Mouse (Mus musculus): ENCODE results near the gene Gmcl1. TPM values are rescaled to one million over a fixed set of nuclear protein-coding genes. Genes with fewer than 3 reads are reported as not detected.
A peak's percentile ranks its signal among the peaks of the same experiment; 100 is the strongest.

Gene Gmcl1
- polyA plus RNA-seq (2012; rRNA removed): 11.7 and 20.5 TPM in 2 replicates

GRCm38 (mm10) chr6:86733183-86733876, at the start of gene Gmcl1:
Gmcl1 (minus strand) TSS chr6:86733383.
- Histone ChIP-seq H3K4me1 (ENCODE audit: control insufficient read depth, insufficient read depth, insufficient read length, low read length) (no peaks in the 10 kb centered on the region), H3K36me3 (ENCODE audit: control insufficient read depth, insufficient read depth, low read length) (peaks cover 10% of the 10 kb centered on the region), H3K27me3 (ENCODE audit: control insufficient read depth, insufficient read depth, low read length) (no peaks in the 10 kb centered on the region), H3K4me3 (ENCODE audit: low read depth, low read length) (peak within 1 kb of the TSS; percentile 83), H3K27ac (ENCODE audit: insufficient read depth, low read depth, low read length) (peak within 1 kb of the TSS; percentile 51)
- peak; percentile 77 for TF ChIP-seq POLR2A (IDR thresholded peaks at IDR 0.05; ENCODE audit: low read depth, low read length)
- 0 out of 2 replicates have a peak, but pooled peaks have one; percentile 12 for TF ChIP-seq CTCF (IDR thresholded peaks at IDR 0.05; ENCODE audit: extremely low read depth, insufficient read length, insufficient replicate concordance, low read depth, low read length)
- under 1% methylated on average over 59 of the region's 59 CpGs for WGBS

GRCm38 (mm10) chr6:86782342-86782741, 49.2 kb upstream of the Gmcl1 start:
- TF ChIP-seq POLR2A (IDR thresholded peaks at IDR 0.05; ENCODE audit: low read depth, low read length) (no peak), CTCF (IDR thresholded peaks at IDR 0.05; ENCODE audit: extremely low read depth, insufficient read length, insufficient replicate concordance, low read depth, low read length) (no peak)
- Histone ChIP-seq H3K36me3 (ENCODE audit: control insufficient read depth, insufficient read depth, low read length) (peaks cover 11% of the 10 kb centered on the region), H3K27ac (ENCODE audit: insufficient read depth, low read depth, low read length) (no peak overlapping the region), H3K4me3 (ENCODE audit: low read depth, low read length) (no peak overlapping the region), H3K27me3 (ENCODE audit: control insufficient read depth, insufficient read depth, low read length) (no peaks in the 10 kb centered on the region), H3K4me1 (ENCODE audit: control insufficient read depth, insufficient read depth, insufficient read length, low read length) (peaks cover 3% of the 10 kb centered on the region)
- 39% methylated on average over 2 of the region's 3 CpGs for WGBS

GRCm38 (mm10) chr6:86781361-86781957, 48.3 kb upstream of the Gmcl1 start:
- TF ChIP-seq CTCF (IDR thresholded peaks at IDR 0.05; ENCODE audit: extremely low read depth, insufficient read length, insufficient replicate concordance, low read depth, low read length) (no peak), POLR2A (IDR thresholded peaks at IDR 0.05; ENCODE audit: low read depth, low read length) (no peak)
- H3K36me3 ChIP-seq (ENCODE audit: control insufficient read depth, insufficient read depth, low read length): peaks cover 9% of the 10 kb centered on the region
- WGBS: 47% methylated on average over 2 of the region's 2 CpGs

GRCm38 (mm10) chr6:86778910-86779594, 45.9 kb upstream of the Gmcl1 start:
- no peaks in the 10 kb centered on the region for H3K27me3 ChIP-seq (ENCODE audit: control insufficient read depth, insufficient read depth, low read length)
- TF ChIP-seq POLR2A (IDR thresholded peaks at IDR 0.05; ENCODE audit: low read depth, low read length) (no peak), CTCF (IDR thresholded peaks at IDR 0.05; ENCODE audit: extremely low read depth, insufficient read length, insufficient replicate concordance, low read depth, low read length) (no peak)
- peaks cover 5% of the 10 kb centered on the region; the same call in 1 of the 2 replicates for H3K36me3 ChIP-seq (ENCODE audit: control insufficient read depth, insufficient read depth, low read length)
- H3K27ac ChIP-seq (ENCODE audit: insufficient read depth, low read depth, low read length): no peak overlapping the region
- H3K4me1 ChIP-seq (ENCODE audit: control insufficient read depth, insufficient read depth, insufficient read length, low read length): peaks cover 11% of the 10 kb centered on the region
- no peak overlapping the region for H3K4me3 ChIP-seq (ENCODE audit: low read depth, low read length)
- WGBS: 91% methylated on average over 10 of the region's 10 CpGs

More at GRCm38 (mm10) chr6:86781361-86781957, 48.3 kb upstream of the Gmcl1 start:
- Histone ChIP-seq H3K27me3 (ENCODE audit: control insufficient read depth, insufficient read depth, low read length) (no peaks in the 10 kb centered on the region), H3K27ac (ENCODE audit: insufficient read depth, low read depth, low read length) (no peak overlapping the region), H3K4me3 (ENCODE audit: low read depth, low read length) (no peak overlapping the region), H3K4me1 (ENCODE audit: control insufficient read depth, insufficient read depth, insufficient read length, low read length) (peaks cover 6% of the 10 kb centered on the region)

GRCm38 (mm10) chr6:86777181-86777580, 44.0 kb upstream of the Gmcl1 start:
- Histone ChIP-seq H3K27ac (ENCODE audit: insufficient read depth, low read depth, low read length) (0 out of 2 replicates have a peak overlapping the region, but pooled peaks have one; percentile 20), H3K4me1 (ENCODE audit: control insufficient read depth, insufficient read depth, insufficient read length, low read length) (peaks cover 13% of the 10 kb centered on the region), H3K27me3 (ENCODE audit: control insufficient read depth, insufficient read depth, low read length) (no peaks in the 10 kb centered on the region), H3K36me3 (ENCODE audit: control insufficient read depth, insufficient read depth, low read length) (peaks cover 11% of the 10 kb centered on the region), H3K4me3 (ENCODE audit: low read depth, low read length) (no peak overlapping the region)
- WGBS: 34% methylated on average over 3 of the region's 3 CpGs
- no peak for TF ChIP-seq POLR2A (IDR thresholded peaks at IDR 0.05; ENCODE audit: low read depth, low read length)
- TF ChIP-seq CTCF (IDR thresholded peaks at IDR 0.05; ENCODE audit: extremely low read depth, insufficient read length, insufficient replicate concordance, low read depth, low read length): no peak

GRCm38 (mm10) chr6:86776706-86777071, 43.5 kb upstream of the Gmcl1 start:
- Histone ChIP-seq H3K4me1 (ENCODE audit: control insufficient read depth, insufficient read depth, insufficient read length, low read length) (peaks cover 13% of the 10 kb centered on the region), H3K4me3 (ENCODE audit: low read depth, low read length) (no peak overlapping the region), H3K36me3 (ENCODE audit: control insufficient read depth, insufficient read depth, low read length) (peaks cover 13% of the 10 kb centered on the region), H3K27ac (ENCODE audit: insufficient read depth, low read depth, low read length) (0 out of 2 replicates have a peak overlapping the region, but pooled peaks have one; percentile 20), H3K27me3 (ENCODE audit: control insufficient read depth, insufficient read depth, low read length) (no peaks in the 10 kb centered on the region)
- TF ChIP-seq CTCF (IDR thresholded peaks at IDR 0.05; ENCODE audit: extremely low read depth, insufficient read length, insufficient replicate concordance, low read depth, low read length): no peak
- no peak for TF ChIP-seq POLR2A (IDR thresholded peaks at IDR 0.05; ENCODE audit: low read depth, low read length)
- WGBS: 42% methylated on average over 4 of the region's 4 CpGs

Measured in small intestine, adult 2 months (tissue).